Mouse (Mus musculus) kidney, embryonic 14.5 days (tissue): ENCODE measurements around the gene Uncx. TPM values are rescaled to one million over a fixed set of nuclear protein-coding genes. Genes with fewer than 3 reads are reported as not detected.

Source experiments
- ATAC-seq: fragments of 200-750 bp; cut with Nextera tagmentation; 2 replicates; pipeline ENCODE4 v1.8.0; 2017; ENCODE audit warnings: moderate number of reproducible peaks, mild to moderate bottlenecking, moderate TSS enrichment, moderate library complexity; ENCODE audit not compliant: low FRiP score, low TSS enrichment
- H3K27ac ChIP-seq: fragments of 300-500 bp; sonication (generic); 2 replicates; pipeline ENCODE4 v1.5.1; 2014; ENCODE audit warnings: low read depth, mild to moderate bottlenecking, low read length, moderate library complexity, mixed read lengths
- H3K27me3 ChIP-seq: fragments of 300-500 bp; sonication (generic); 2 replicates; pipeline ENCODE4 v1.6.1; 2014; ENCODE audit warnings: mild to moderate bottlenecking, low read length; ENCODE audit not compliant: control insufficient read depth, insufficient read depth
- H3K36me3 ChIP-seq: fragments of 300-500 bp; sonication (generic); 2 replicates; pipeline ENCODE4 v1.6.1; 2014; ENCODE audit warnings: low read length, mixed read lengths; ENCODE audit not compliant: control insufficient read depth, insufficient read depth
- H3K4me1 ChIP-seq: fragments of 300-500 bp; sonication (generic); 2 replicates; pipeline ENCODE4 v1.6.1; 2014; ENCODE audit warnings: low read length, mixed read lengths; ENCODE audit not compliant: control insufficient read depth, insufficient read depth
- H3K4me2 ChIP-seq: fragments of 300-500 bp; sonication (generic); replicated peaks from 2 replicates; pipeline ENCODE4 v1.6.1; 2014; ENCODE audit warnings: low read depth, mild to moderate bottlenecking, low read length
- H3K4me3 ChIP-seq: fragments of 300-500 bp; sonication (generic); 2 replicates; pipeline ENCODE4 v1.5.1; 2014; ENCODE audit warnings: mild to moderate bottlenecking, low read length
- H3K9ac ChIP-seq: fragments of 300-500 bp; sonication (generic); 2 replicates; pipeline ENCODE4 v1.6.1; 2014; ENCODE audit warnings: low read depth, mild to moderate bottlenecking, low read length, moderate library complexity
- H3K9me3 ChIP-seq: fragments of 300-500 bp; sonication (generic); 2 replicates; pipeline ENCODE4 v1.6.1; 2016; ENCODE audit warnings: low read length; ENCODE audit not compliant: control insufficient read depth
- whole genome bisulfite sequencing: fragments of 180-500 bp; shearing (Covaris S2); extraction: QIAGEN DNeasy Blood & Tissue Kit; methylation state at CpG from one replicate; pipeline ENCODE4 v1.1.7; 2014; 5-methylcytosine and 5-hydroxymethylcytosine counted together
- polyA plus RNA-seq: library from polyadenylated mRNA; unstranded; fragments of >200 nt; fragmentation: Nextera tagmentation; extraction: Ambion mirVana; gene quantifications from 2 replicates; pipeline ENCODE4 v1.2.1, GENCODE M21; 2014

The Uncx gene
- polyA plus RNA-seq, 1 experiment from 2014 or later, result 131 TPM

DNA sequence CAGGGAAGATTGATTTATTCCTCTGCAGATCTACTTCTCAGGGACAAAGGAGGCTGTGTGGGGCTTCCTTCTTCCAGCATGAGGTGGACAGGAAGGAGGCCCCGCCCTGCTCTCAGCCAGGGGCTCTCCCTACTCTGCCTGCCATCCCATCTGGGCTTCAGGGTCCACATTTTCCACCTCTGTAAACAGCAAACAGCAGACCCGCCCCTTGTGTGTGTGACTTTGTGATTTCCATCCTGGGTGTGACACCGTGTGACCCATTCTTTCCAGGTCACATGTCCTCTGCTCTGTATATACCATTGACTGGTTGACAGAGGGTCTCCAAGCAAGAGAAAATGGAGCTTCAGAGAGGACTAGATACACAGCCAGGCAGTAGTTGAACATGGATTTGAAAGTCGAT lies 22.2 kb downstream of the Uncx start:
- Histone ChIP-seq H3K9ac (no peak overlapping the region), H3K4me1 (peaks cover 8% of the 10 kb centered on the region; the same call in 1 of the 2 replicates), H3K36me3 (no peaks in the 10 kb centered on the region), H3K4me3 (no peak overlapping the region), H3K27me3 (peaks cover 34% of the 10 kb centered on the region), H3K4me2 (no peak overlapping the region), H3K27ac (no peak overlapping the region), H3K9me3 (no peaks in the 10 kb centered on the region)
- ATAC-seq, result no peak
- WGBS, result 60% methylated on average over 4 of the region's 4 CpGs

DNA sequence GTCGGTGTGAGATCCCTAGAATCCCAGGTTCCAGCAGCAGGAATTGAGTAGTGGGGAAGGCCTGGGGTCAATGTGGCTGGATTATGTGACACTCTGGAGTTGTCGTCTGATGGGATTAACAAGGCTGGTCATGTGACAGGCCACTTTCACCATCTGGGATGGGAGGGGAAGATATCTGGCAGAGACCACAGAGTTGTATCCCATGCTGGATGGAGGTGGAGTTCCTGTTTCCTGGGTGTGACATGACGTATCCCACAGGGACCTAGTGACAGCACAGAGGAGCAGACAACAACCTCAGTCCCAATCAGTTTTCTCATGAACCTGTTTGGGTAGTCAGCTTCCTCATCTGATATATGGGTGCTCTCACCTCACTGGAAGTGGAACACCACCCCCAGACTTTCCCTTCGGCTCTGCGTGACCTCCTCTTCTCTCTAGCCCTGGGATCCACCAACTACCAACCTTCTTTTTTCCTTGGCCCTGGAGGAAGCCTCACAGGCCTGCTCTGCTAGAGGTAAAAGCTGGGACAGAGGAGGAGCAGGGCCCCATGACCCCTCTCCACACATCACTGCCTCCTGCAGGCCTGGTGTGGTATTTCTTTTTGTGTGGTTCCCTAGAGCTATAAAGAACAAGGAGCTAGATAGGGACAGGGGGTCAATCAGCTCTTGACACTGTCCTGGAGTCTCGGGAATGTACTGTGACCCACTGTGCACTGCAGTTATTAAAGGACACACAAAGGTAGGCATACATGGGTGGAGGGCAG lies 23.5 kb downstream of the Uncx start:
- no peak for ATAC-seq
- Histone ChIP-seq H3K27me3 (peaks cover 24% of the 10 kb centered on the region; the same call in 1 of the 2 replicates), H3K4me1 (peaks cover 6% of the 10 kb centered on the region; the same call in 1 of the 2 replicates), H3K4me2 (no peak overlapping the region), H3K27ac (no peak overlapping the region), H3K4me3 (no peak overlapping the region), H3K36me3 (no peaks in the 10 kb centered on the region), H3K9ac (no peak overlapping the region), H3K9me3 (no peaks in the 10 kb centered on the region)
- WGBS, result 61% methylated on average over 6 of the region's 6 CpGs

DNA sequence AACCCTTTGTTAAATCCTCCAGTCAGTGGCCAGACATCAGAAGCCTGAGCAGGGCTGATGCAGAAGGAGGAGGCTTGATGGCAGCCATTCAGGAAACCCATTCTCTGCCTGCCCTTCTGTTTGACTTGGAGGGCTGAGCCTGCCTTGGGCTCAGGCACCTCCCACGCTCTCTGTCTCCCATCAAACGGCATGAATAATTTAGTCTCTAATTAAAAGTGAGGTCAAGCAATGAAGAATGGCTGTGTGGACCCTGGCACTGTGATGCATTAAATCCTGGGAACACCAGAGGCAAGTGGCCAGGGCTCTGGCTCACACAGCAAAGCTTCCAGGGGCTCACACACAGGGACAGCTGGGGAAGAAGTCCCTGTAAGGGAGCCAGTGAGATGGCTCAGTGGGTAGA lies 24.8 kb downstream of the Uncx start:
- Histone ChIP-seq H3K9ac (no peak overlapping the region), H3K4me1 (peaks cover 11% of the 10 kb centered on the region; the same call in 1 of the 2 replicates), H3K9me3 (no peaks in the 10 kb centered on the region), H3K27ac (no peak overlapping the region), H3K27me3 (peaks cover 24% of the 10 kb centered on the region; the same call in 1 of the 2 replicates), H3K36me3 (no peaks in the 10 kb centered on the region), H3K4me2 (no peak overlapping the region), H3K4me3 (no peak overlapping the region)
- peak; percentile 71 for ATAC-seq
- 7% methylated on average over 2 of the region's 2 CpGs for WGBS

DNA sequence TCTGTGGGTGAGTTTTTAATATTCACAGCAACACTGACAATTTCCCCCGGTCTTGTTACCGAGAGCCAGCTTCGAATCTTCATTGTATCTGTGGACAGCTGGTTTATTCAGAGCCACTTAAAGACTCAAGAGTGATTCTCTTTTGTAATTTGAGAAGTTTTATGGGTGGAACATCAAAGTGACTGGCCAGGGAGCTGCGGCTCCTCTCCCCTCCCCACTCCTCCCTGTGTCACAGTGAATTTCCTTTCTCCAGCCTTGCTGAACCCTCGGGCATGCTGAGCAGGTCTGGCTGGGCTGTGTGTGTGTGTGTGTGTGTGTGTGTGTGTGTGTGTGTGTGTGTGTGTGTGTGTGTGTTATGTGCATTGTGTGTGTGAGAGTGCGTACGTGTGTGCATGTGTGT lies 29.2 kb downstream of the Uncx start:
- peaks cover 14% of the 10 kb centered on the region; the same call in 1 of the 2 replicates for H3K4me1 ChIP-seq
- peaks cover 5% of the 10 kb centered on the region; the same call in 1 of the 2 replicates for H3K27me3 ChIP-seq
- peak; percentile 86 for ATAC-seq
- 4% methylated on average over 7 of the region's 7 CpGs for WGBS
- H3K27ac ChIP-seq, result peak overlapping the region; percentile 80
- peaks cover 8% of the 10 kb centered on the region; the same call in 1 of the 2 replicates for H3K9me3 ChIP-seq
- H3K36me3 ChIP-seq, result no peaks in the 10 kb centered on the region
- H3K9ac ChIP-seq, result no peak overlapping the region
- H3K4me3 ChIP-seq, result peak overlapping the region; percentile 8; the same call in 1 of the 2 replicates
- H3K4me2 ChIP-seq, result peak overlapping the region; percentile 17; the same call in 1 of the 2 replicates

DNA sequence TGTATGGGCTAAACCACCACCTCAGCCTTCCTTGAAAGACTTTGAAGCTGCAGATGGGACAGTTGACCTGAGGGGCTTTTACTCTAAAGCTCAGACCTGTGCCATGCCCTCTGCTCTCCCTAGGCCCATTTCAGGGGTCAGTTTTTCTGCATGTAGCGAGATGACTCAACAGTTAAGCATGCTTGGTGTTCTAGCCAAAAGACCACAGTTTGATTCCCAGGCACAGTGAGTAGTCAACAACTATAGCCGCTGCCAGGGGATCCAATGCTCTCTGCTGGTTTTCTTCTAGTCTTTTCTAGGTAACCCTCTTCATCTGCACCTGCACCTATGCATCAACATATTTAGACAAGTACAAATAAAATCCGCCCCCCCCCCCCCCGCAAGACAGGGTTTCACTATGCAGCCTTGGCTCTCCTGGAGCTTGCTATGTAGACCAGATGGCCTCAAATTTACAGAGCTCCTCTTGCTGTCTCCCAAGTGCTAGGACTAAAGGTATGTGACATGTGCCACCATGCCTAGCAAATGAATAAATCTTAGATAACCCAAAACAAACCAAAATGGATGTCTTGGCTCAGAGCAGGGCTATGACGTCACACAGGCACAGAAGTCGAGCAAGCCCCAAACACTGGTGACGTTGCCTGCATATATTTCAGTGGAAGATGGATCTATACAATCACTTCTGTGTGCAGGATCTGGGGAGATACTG lies 30.5 kb downstream of the Uncx start:
- Histone ChIP-seq H3K9me3 (peaks cover 9% of the 10 kb centered on the region; the same call in 1 of the 2 replicates), H3K27me3 (no peaks in the 10 kb centered on the region), H3K4me2 (no peak overlapping the region), H3K4me1 (peaks cover 8% of the 10 kb centered on the region; the same call in 1 of the 2 replicates), H3K4me3 (no peak overlapping the region), H3K36me3 (no peaks in the 10 kb centered on the region), H3K9ac (no peak overlapping the region), H3K27ac (no peak overlapping the region)
- no peak for ATAC-seq
- 66% methylated on average over 7 of the region's 7 CpGs for WGBS

DNA sequence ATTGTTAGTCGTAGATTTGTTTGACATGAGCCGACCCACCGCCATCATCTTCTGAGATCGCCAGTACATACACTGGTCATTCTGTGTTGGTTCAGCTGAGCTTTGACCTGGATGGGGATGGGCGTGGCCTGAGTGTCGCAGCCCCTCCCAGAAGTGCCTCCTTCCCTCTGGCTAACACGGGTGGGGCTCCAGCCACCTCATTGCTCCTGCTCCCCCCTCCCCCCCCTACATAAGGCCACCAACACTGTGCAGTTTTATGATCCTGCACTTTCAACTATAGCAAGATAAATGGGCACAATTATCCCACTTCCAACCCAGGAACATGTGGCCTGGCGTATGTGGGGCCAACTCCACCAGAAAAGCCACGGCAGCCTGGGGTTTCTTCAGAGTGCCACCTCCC lies 31.8 kb downstream of the Uncx start:
- peaks cover 3% of the 10 kb centered on the region for H3K27me3 ChIP-seq
- no peak overlapping the region for H3K4me3 ChIP-seq
- H3K36me3 ChIP-seq, result no peaks in the 10 kb centered on the region
- no peak overlapping the region for H3K27ac ChIP-seq
- WGBS, result 61% methylated on average over 9 of the region's 9 CpGs
- H3K9me3 ChIP-seq, result peaks cover 9% of the 10 kb centered on the region; the same call in 1 of the 2 replicates
- H3K9ac ChIP-seq, result no peak overlapping the region
- no peak overlapping the region for H3K4me2 ChIP-seq
- no peak for ATAC-seq
- peaks cover 10% of the 10 kb centered on the region; the same call in 1 of the 2 replicates for H3K4me1 ChIP-seq

DNA sequence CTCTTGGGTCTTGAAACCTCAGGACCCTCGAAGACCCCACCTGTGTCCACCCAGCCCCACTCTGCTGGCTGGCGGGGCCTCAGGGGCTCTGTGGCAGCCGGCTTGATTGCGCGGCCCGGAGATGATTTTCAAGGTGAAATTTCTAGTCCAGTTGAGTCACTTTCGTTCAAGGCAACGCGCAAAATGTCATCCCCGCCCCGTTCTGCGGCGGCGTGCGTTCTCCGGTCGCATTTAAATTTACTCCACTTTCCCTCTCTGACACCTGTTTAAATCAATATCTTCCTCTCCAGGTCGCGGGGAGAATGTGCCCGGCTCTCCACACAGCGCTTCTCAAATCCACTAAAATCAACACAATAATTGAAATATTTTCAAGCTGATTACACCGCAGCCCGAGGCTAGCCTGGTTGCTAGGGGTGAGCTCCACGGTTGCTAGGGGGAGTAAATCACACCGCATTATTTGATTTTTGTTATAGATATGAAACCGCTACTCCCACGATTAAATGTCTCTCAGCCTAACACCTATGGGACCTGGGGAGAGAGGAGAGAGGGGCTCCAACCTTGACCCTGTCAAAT lies 37.0 kb downstream of the Uncx start:
- 0 out of 2 replicates have a peak overlapping the region, but pooled peaks have one; percentile 12 for H3K4me2 ChIP-seq
- peaks cover 20% of the 10 kb centered on the region for H3K4me1 ChIP-seq
- H3K27me3 ChIP-seq, result peaks cover 51% of the 10 kb centered on the region
- no peak overlapping the region for H3K27ac ChIP-seq
- WGBS, result 29% methylated on average over 27 of the region's 27 CpGs
- no peaks in the 10 kb centered on the region for H3K36me3 ChIP-seq
- peaks cover 9% of the 10 kb centered on the region; the same call in 1 of the 2 replicates for H3K9me3 ChIP-seq
- H3K4me3 ChIP-seq, result no peak overlapping the region
- no peak overlapping the region for H3K9ac ChIP-seq
- no peak for ATAC-seq

DNA sequence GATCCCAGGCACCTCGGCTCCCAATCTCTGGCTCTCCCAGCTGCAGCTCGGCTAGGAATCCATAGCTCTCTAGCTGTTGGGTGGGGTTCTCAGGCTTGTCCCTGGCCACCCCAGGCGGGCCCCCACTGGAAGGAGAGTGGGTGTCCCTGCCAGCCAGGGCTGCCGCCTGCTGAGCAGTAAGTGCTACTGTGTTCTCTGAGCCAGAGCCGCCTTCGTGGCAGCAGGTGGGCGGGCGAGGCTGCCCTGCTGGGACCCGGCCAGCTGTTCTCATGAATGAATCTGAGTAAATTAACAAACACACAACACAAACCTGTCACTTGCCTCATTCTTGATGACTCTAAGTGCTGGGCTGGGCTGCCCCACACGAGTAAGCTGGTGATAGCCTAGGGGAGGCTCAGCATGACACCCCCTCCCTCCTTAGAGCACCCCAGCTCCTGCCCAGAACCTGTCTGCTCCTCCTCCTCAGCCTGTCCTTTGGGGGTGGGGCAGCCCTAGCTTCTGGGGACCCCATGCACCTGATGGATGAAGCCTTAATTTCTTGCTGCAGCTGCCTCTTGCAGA lies 38.1 kb downstream of the Uncx start:
- H3K9me3 ChIP-seq, result peaks cover 9% of the 10 kb centered on the region; the same call in 1 of the 2 replicates
- H3K36me3 ChIP-seq, result no peaks in the 10 kb centered on the region
- no peak overlapping the region for H3K27ac ChIP-seq
- ATAC-seq, result peak; percentile 61; the same call in 1 of the 2 replicates
- H3K4me3 ChIP-seq, result no peak overlapping the region
- peaks cover 26% of the 10 kb centered on the region for H3K4me1 ChIP-seq
- H3K4me2 ChIP-seq, result no peak overlapping the region
- WGBS, result 3% methylated on average over 10 of the region's 10 CpGs
- no peak overlapping the region for H3K9ac ChIP-seq
- H3K27me3 ChIP-seq, result peaks cover 60% of the 10 kb centered on the region
